7 mouse cellular contexts compared by ENCODE assay signal in genomic region chr5:138618353-138618752, GRCm38 (mm10). TPM values are rescaled to one million over a fixed set of nuclear protein-coding genes. Genes with fewer than 3 reads are reported as not detected.
A peak's percentile ranks its signal among the peaks of the same experiment; 100 is the strongest.
DNase-seq lines count a peak whose midpoint lies in the region; ATAC-seq and TF ChIP-seq lines count a peak whose summit lies in the region.

No protein-coding gene starts in this region.

- no peak for DNase-seq in lung, embryonic 14.5 days
- DNase-seq in lung, postnatal 4 days: no peak
- DNase-seq in embryonic facial prominence, embryonic 10.5 days (ENCODE audit: low spot score): no peak
- no peak for DNase-seq in limb, embryonic 11.5 days (ENCODE audit: low spot score)
- DNase-seq in retina, embryonic 14.5 days (ENCODE audit: low spot score): no peak
- DNase-seq in layer of hippocampus, postnatal 36 days: no peak

- peaks cover 39% of the 10 kb centered on the region for H3K9me3 ChIP-seq in lung, embryonic 14.5 days (ENCODE audit: low read depth, low read length)
- peaks cover 40% of the 10 kb centered on the region for H3K9me3 ChIP-seq in embryonic facial prominence, embryonic 10.5 days
- peaks cover 13% of the 10 kb centered on the region; the same call in 1 of the 2 replicates for H3K9me3 ChIP-seq in limb, embryonic 11.5 days (ENCODE audit: control insufficient read depth, low read length)
- H3K9me3 ChIP-seq in neural tube, embryonic 15.5 days (replicated peaks): peaks cover 35% of the 10 kb centered on the region

- H3K27me3 ChIP-seq in lung, embryonic 14.5 days (ENCODE audit: insufficient read depth, low read length): no peaks in the 10 kb centered on the region
- H3K27me3 ChIP-seq in embryonic facial prominence, embryonic 10.5 days (replicated peaks; ENCODE audit: low read depth, poor library complexity, severe bottlenecking): no peaks in the 10 kb centered on the region
- no peaks in the 10 kb centered on the region for H3K27me3 ChIP-seq in limb, embryonic 11.5 days (ENCODE audit: control insufficient read depth, insufficient read depth, low read length)
- H3K27me3 ChIP-seq in neural tube, embryonic 15.5 days (replicated peaks): no peaks in the 10 kb centered on the region

- H3K4me1 ChIP-seq in lung, embryonic 14.5 days (ENCODE audit: insufficient read depth): peaks cover 3% of the 10 kb centered on the region; the same call in 1 of the 2 replicates
- H3K4me1 ChIP-seq in embryonic facial prominence, embryonic 10.5 days: peaks cover 5% of the 10 kb centered on the region
- no peaks in the 10 kb centered on the region for H3K4me1 ChIP-seq in limb, embryonic 11.5 days (ENCODE audit: control insufficient read depth, insufficient read depth, low read length)
- H3K4me1 ChIP-seq in neural tube, embryonic 15.5 days: peaks cover 12% of the 10 kb centered on the region

- H3K4me2 ChIP-seq in lung, embryonic 14.5 days: peak overlapping the region; percentile 56
- no peak overlapping the region for H3K4me2 ChIP-seq in limb, embryonic 11.5 days (ENCODE audit: low read depth, severe bottlenecking)
- H3K4me2 ChIP-seq in neural tube, embryonic 15.5 days: peak overlapping the region; percentile 53

- no peak overlapping the region for H3K9ac ChIP-seq in lung, embryonic 14.5 days
- no peak overlapping the region for H3K9ac ChIP-seq in limb, embryonic 11.5 days (ENCODE audit: low read length)
- H3K9ac ChIP-seq in neural tube, embryonic 15.5 days (replicated peaks): no peak overlapping the region

- 98% methylated on average over 1 of the region's 1 CpGs for WGBS in lung, embryonic 14.5 days
- WGBS in embryonic facial prominence, embryonic 10.5 days: 93% methylated on average over 1 of the region's 1 CpGs
- 98% methylated on average over 1 of the region's 1 CpGs for WGBS in limb, embryonic 11.5 days
- 93% methylated on average over 1 of the region's 1 CpGs for WGBS in neural tube, embryonic 15.5 days

- no peak for ATAC-seq in lung, embryonic 14.5 days (ENCODE audit: insufficient read depth)
- no peak for ATAC-seq in limb, embryonic 11.5 days (ENCODE audit: insufficient number of reproducible peaks, low FRiP score, low TSS enrichment, low read depth)
- no peak for ATAC-seq in neural tube, embryonic 15.5 days (ENCODE audit: low FRiP score)

- peak overlapping the region; percentile 94 for H3K4me3 ChIP-seq in lung, embryonic 14.5 days (ENCODE audit: low read depth, low read length)
- peak overlapping the region; percentile 92 for H3K4me3 ChIP-seq in embryonic facial prominence, embryonic 10.5 days
- peak overlapping the region; percentile 92 for H3K4me3 ChIP-seq in limb, embryonic 11.5 days (ENCODE audit: low read depth, low read length)
- H3K4me3 ChIP-seq in neural tube, embryonic 15.5 days (replicated peaks): peak overlapping the region; percentile 91

- H3K27ac ChIP-seq in lung, embryonic 14.5 days (ENCODE audit: low read depth): no peak overlapping the region
- no peak overlapping the region for H3K27ac ChIP-seq in embryonic facial prominence, embryonic 10.5 days (replicated peaks)
- no peak overlapping the region for H3K27ac ChIP-seq in limb, embryonic 11.5 days (replicated peaks; ENCODE audit: low read depth, low read length)
- H3K27ac ChIP-seq in neural tube, embryonic 15.5 days (replicated peaks): no peak overlapping the region

- H3K36me3 ChIP-seq in lung, embryonic 14.5 days (ENCODE audit: insufficient read depth): peaks cover 51% of the 10 kb centered on the region
- H3K36me3 ChIP-seq in embryonic facial prominence, embryonic 10.5 days (replicated peaks): peaks cover 51% of the 10 kb centered on the region
- peaks cover 42% of the 10 kb centered on the region for H3K36me3 ChIP-seq in limb, embryonic 11.5 days (ENCODE audit: control insufficient read depth, insufficient read depth, low read length)
- H3K36me3 ChIP-seq in neural tube, embryonic 15.5 days: peaks cover 46% of the 10 kb centered on the region

- peak; percentile 23 for TF ChIP-seq CTCF in lung, embryonic 14.5 days (IDR thresholded peaks at IDR 0.05; ENCODE audit: low read depth)

RNA-seq across cellular contexts. Expression of gene Zfp68, which starts 1.2 kb away (rescaled TPM):
- 78.6 and 85.0 TPM in 2 replicates for polyA plus RNA-seq in lung, embryonic 14.5 days (2014; fragmentation: Nextera tagmentation; extraction: Ambion mirVana)
- polyA plus RNA-seq in embryonic facial prominence, embryonic 10.5 days (2016; fragmentation: Nextera tagmentation; extraction: Ambion mirVana): 60.3 and 63.7 TPM in 2 replicates
- 77.6 and 77.8 TPM in 2 replicates for polyA plus RNA-seq in limb, embryonic 11.5 days (2014; fragmentation: Nextera tagmentation; extraction: Ambion mirVana)
- polyA plus RNA-seq in neural tube, embryonic 15.5 days (2015; fragmentation: Nextera tagmentation; extraction: Ambion mirVana): 66.9 and 69.6 TPM in 2 replicates
- 10 to 100 TPM; 34.2 to 34.9 TPM for total RNA-seq in layer of hippocampus, postnatal 36 days (2021)

RNA-seq across cellular contexts. Expression of gene A430033K04Rik, which starts 4.3 kb away (rescaled TPM):
- polyA plus RNA-seq in lung, embryonic 14.5 days (2014; fragmentation: Nextera tagmentation; extraction: Ambion mirVana): 12.8 and 14.0 TPM in 2 replicates
- polyA plus RNA-seq in embryonic facial prominence, embryonic 10.5 days (2016; fragmentation: Nextera tagmentation; extraction: Ambion mirVana): 9.8 and 10.4 TPM in 2 replicates
- 14.2 and 16.6 TPM in 2 replicates for polyA plus RNA-seq in limb, embryonic 11.5 days (2014; fragmentation: Nextera tagmentation; extraction: Ambion mirVana)
- polyA plus RNA-seq in neural tube, embryonic 15.5 days (2015; fragmentation: Nextera tagmentation; extraction: Ambion mirVana): 22.1 and 22.2 TPM in 2 replicates
- 10 to 100 TPM; 15.0 to 17.9 TPM for total RNA-seq in layer of hippocampus, postnatal 36 days (2021)

RNA-seq across cellular contexts. Expression of gene 1700123K08Rik, which starts 53.8 kb away (rescaled TPM):
- not detected in 2 replicates for polyA plus RNA-seq in lung, embryonic 14.5 days (2014; fragmentation: Nextera tagmentation; extraction: Ambion mirVana)
- not detected in 2 replicates for polyA plus RNA-seq in embryonic facial prominence, embryonic 10.5 days (2016; fragmentation: Nextera tagmentation; extraction: Ambion mirVana)
- polyA plus RNA-seq in limb, embryonic 11.5 days (2014; fragmentation: Nextera tagmentation; extraction: Ambion mirVana): not detected in 2 replicates
- polyA plus RNA-seq in neural tube, embryonic 15.5 days (2015; fragmentation: Nextera tagmentation; extraction: Ambion mirVana): 0.20 TPM in 1 of 2 replicates, not detected in the other
- not detected for total RNA-seq in layer of hippocampus, postnatal 36 days (2021)
